Mouse (Mus musculus) forebrain, embryonic 16.5 days (tissue): ENCODE measurements around the gene 4931440F15Rik. TPM values are rescaled to one million over a fixed set of nuclear protein-coding genes. Genes with fewer than 3 reads are reported as not detected.

Experiments used
- ATAC-seq: fragments of 200-750 bp; cut with Nextera tagmentation; 2 replicates; pipeline ENCODE4 v1.8.0; 2017; ENCODE audit warnings: mild to moderate bottlenecking, moderate library complexity
- H3K27ac ChIP-seq: fragments of 300-500 bp; sonication (generic); 2 replicates; pipeline ENCODE4 v1.5.1; 2014; ENCODE audit warnings: low read length, control low read depth
- H3K27me3 ChIP-seq: fragments of 300-500 bp; sonication (generic); replicated peaks from 2 replicates; pipeline ENCODE4 v1.6.1; 2014; ENCODE audit warnings: low read length; ENCODE audit not compliant: control insufficient read depth, insufficient read depth
- H3K36me3 ChIP-seq: fragments of 300-500 bp; sonication (generic); 2 replicates; pipeline ENCODE4 v1.6.1; 2014; ENCODE audit not compliant: control insufficient read depth, insufficient read depth
- H3K4me1 ChIP-seq: fragments of 300-500 bp; sonication (generic); replicated peaks from 2 replicates; pipeline ENCODE4 v1.6.1; 2014; ENCODE audit warnings: low read length; ENCODE audit not compliant: control insufficient read depth, insufficient read depth
- H3K4me2 ChIP-seq: fragments of 300-500 bp; sonication (generic); 2 replicates; pipeline ENCODE4 v1.6.1; 2014; ENCODE audit warnings: mild to moderate bottlenecking, low read length, control low read depth
- H3K4me3 ChIP-seq: fragments of 300-500 bp; sonication (generic); replicated peaks from 2 replicates; pipeline ENCODE4 v1.5.1; 2014; ENCODE audit warnings: mild to moderate bottlenecking, low read length, control low read depth
- H3K9ac ChIP-seq: fragments of 300-500 bp; sonication (generic); replicated peaks from 2 replicates; pipeline ENCODE4 v1.6.1; 2014; ENCODE audit warnings: low read depth, low read length, control low read depth
- H3K9me3 ChIP-seq: fragments of 300-500 bp; sonication (generic); 2 replicates; pipeline ENCODE4 v1.6.1; 2016; ENCODE audit warnings: low read length; ENCODE audit not compliant: control insufficient read depth
- WGBS: fragments of 180-500 bp; shearing (Covaris S2); extraction: QIAGEN DNeasy Blood & Tissue Kit; methylation state at CpG from one replicate; pipeline ENCODE4 v1.1.7; 2014; 5-methylcytosine and 5-hydroxymethylcytosine counted together
- polyA plus RNA-seq: library from polyadenylated mRNA; unstranded; fragments of >200 nt; fragmentation: Nextera tagmentation; extraction: Ambion mirVana; gene quantifications from 2 replicates; pipeline ENCODE4 v1.2.1, GENCODE M21; 2015

Gene 4931440F15Rik
- polyA plus RNA-seq, 1 experiment from 2014 or later, result 0.54 TPM

DNA sequence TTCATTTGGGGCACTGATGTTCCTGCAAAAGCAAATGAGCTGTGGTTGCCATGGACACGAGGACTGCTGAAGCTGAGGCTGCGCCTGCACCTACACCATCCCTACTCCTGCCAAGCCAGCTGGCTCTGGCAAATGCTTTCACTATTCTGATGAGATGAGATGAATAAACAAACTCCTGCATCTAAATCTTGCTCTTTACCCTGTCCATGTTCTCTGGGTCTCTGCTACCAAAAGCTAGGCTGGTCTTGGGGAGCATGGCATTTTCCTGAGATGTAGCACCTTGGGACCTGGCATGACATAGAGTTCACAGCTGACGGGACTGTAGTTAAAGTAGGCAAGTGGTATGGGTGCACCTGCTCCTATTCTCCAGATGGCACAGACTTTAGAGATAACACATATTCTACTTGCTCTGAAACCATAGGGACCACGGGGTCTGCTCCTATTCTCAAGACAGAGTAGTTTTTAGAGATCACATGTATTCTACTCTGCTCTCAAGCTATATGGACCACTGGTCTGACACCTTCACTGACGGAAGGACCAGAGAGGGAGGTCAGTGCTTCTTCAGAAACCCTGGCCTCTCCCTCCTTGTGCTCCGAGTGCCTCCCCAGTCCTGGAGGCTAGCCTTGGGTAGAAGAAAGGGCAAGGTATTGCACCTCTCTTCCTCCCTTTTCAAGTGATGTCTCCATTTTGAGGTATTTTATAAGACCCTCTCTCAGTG lies 36.4 kb downstream of the 4931440F15Rik start:
- peak overlapping the region; percentile 85 for H3K27ac ChIP-seq
- ATAC-seq, result peak; percentile 98
- 0 out of 2 replicates have a peak overlapping the region, but pooled peaks have one; percentile 15 for H3K9ac ChIP-seq
- no peaks in the 10 kb centered on the region for H3K27me3 ChIP-seq
- peaks cover 18% of the 10 kb centered on the region for H3K4me1 ChIP-seq
- H3K4me3 ChIP-seq, result no peak overlapping the region
- peak overlapping the region; percentile 22 for H3K4me2 ChIP-seq
- no peaks in the 10 kb centered on the region for H3K36me3 ChIP-seq
- WGBS, result 46% methylated on average over 6 of the region's 6 CpGs
- H3K9me3 ChIP-seq, result no peaks in the 10 kb centered on the region

DNA sequence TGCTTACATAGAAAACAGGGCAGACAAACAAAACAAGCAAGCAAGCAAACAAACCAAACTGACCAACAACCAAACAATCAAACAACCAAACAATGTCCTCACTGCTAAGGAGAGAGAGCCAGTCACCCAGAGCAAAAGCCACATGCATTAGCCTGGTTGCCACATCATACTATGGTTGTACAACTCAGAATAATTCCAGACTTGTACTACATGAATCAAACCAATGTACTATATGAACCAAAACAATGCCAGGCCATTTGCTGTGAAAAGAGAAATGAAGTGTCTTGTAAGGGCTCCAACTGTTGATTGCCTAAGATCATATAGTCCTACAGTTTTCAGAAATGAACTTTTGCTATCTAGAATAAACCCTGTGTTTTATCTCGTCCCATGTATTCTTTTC lies 37.0 kb downstream of the 4931440F15Rik start:
- 14% methylated on average over 1 of the region's 1 CpGs for WGBS

DNA sequence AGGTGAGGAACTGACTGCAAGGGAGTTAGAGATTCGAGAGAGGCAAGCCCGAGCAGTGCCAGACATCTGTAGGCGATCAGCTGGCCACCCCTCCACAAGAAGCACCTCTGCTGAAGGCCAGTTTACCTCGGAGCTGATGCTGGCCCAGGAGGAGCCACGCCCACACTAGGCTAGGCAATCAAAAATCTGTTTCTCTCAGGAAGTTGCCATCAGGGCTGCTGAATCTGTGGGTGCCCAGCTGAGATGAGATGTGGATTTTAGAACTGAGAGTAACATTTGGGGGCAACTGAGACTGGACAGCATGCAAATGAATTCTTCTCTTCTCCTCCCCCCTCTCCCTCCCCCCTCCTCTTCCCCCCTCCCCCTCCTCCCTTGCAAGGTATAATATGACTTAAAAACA lies 38.0 kb downstream of the 4931440F15Rik start:
- peaks cover 18% of the 10 kb centered on the region for H3K4me1 ChIP-seq
- no peak overlapping the region for H3K4me2 ChIP-seq
- H3K36me3 ChIP-seq, result no peaks in the 10 kb centered on the region
- WGBS, result 21% methylated on average over 5 of the region's 5 CpGs
- H3K27me3 ChIP-seq, result no peaks in the 10 kb centered on the region
- ATAC-seq, result no peak
- H3K27ac ChIP-seq, result no peak overlapping the region
- no peaks in the 10 kb centered on the region for H3K9me3 ChIP-seq
- H3K9ac ChIP-seq, result no peak overlapping the region
- H3K4me3 ChIP-seq, result no peak overlapping the region

More for the DNA sequence above, 37.0 kb downstream of the 4931440F15Rik start:
- Histone ChIP-seq H3K27ac (peak overlapping the region; percentile 85), H3K27me3 (no peaks in the 10 kb centered on the region), H3K9ac (no peak overlapping the region), H3K4me1 (peaks cover 18% of the 10 kb centered on the region), H3K4me3 (no peak overlapping the region), H3K36me3 (no peaks in the 10 kb centered on the region), H3K4me2 (peak overlapping the region; percentile 22), H3K9me3 (no peaks in the 10 kb centered on the region)
- peak; percentile 32; the same call in 1 of the 2 replicates for ATAC-seq

DNA sequence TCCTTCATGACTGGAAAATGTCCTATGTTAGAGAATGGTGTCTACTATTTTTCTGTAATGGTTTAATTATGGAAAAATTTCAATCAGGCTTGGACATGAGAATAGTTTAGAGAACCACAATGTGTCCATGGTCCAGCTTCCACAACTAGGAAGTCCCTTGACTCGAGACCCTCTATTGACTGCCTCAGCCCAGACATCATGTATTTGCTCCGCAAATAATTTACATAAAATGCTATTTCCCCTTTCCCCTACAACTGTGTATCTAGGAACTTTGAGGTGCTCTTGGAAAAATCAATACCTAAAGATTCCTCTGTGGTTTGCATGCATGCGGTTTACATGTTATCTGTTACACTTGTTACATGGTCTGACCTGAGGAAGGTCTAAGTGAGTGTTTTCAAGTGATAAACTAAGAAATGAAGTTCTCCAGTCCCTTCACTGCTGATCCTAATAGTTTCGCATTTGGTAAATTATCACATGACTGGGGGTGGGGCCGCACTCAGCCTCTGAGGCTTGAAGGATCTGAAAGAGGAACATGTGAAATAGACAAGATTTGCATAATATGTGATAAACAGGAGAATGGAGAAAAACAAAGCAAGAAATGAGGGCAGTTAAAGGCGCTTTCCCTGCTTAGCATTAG lies 38.8 kb downstream of the 4931440F15Rik start:
- no peak overlapping the region for H3K9ac ChIP-seq
- peaks cover 18% of the 10 kb centered on the region for H3K4me1 ChIP-seq
- no peaks in the 10 kb centered on the region for H3K9me3 ChIP-seq
- no peak overlapping the region for H3K27ac ChIP-seq
- no peak overlapping the region for H3K4me3 ChIP-seq
- no peaks in the 10 kb centered on the region for H3K36me3 ChIP-seq
- WGBS, result 82% methylated on average over 6 of the region's 6 CpGs
- no peak for ATAC-seq
- H3K27me3 ChIP-seq, result no peaks in the 10 kb centered on the region
- no peak overlapping the region for H3K4me2 ChIP-seq

DNA sequence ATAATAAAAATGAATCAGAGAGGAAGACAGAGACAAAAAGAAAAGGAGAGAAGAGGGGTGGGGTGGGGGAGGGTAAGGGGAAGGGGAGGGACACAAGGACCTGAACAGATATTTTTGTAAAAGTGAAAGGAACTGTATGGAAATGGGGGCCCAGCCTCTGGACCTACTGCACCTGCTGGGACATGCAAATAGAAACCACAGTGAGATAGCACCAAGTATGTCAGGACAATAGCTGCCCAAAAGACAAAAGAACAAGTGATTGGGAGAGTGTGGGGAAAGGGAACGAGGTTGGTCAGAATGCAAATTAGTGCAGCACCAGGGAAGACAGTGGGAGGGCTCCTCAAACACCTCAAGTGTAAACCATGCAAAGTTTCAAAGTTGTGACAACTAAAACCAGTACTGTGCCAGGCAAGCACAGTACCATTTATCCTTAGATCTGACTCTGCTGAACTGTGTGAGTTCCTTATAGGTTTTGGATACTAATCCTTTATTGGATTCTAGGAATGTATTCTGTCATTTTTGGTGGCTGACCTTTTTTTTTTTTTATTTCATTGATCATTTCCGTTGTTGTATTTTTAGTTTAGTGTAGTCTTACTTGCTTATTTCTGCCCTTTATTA lies 46.0 kb downstream of the 4931440F15Rik start:
- Histone ChIP-seq H3K4me3 (no peak overlapping the region), H3K36me3 (no peaks in the 10 kb centered on the region), H3K4me2 (no peak overlapping the region), H3K27ac (no peak overlapping the region), H3K9me3 (no peaks in the 10 kb centered on the region), H3K9ac (no peak overlapping the region), H3K27me3 (no peaks in the 10 kb centered on the region), H3K4me1 (peaks cover 2% of the 10 kb centered on the region; the same call in 1 of the 2 replicates)
- ATAC-seq, result no peak
- WGBS, result 33% methylated on average over 2 of the region's 2 CpGs

DNA sequence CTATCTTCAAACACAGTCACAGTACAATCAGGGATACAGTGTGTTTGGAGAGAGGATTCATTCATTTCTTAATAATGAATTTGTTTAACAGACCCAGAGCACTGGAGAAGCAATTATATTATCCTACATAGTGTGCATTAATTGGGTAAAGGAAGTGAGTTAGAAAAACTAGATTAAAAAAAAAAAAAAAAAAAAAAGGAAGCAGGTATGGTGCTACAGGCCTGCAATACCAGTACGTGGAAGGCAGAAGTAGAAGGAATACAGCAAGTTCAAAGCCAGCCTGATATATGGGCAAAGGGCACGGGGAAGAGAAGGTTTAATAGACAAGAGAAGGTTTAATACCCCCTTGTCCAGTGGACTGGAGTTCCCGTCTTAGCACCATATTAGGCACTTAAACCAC lies 46.5 kb downstream of the 4931440F15Rik start:
- Histone ChIP-seq H3K27ac (no peak overlapping the region), H3K4me2 (no peak overlapping the region), H3K27me3 (no peaks in the 10 kb centered on the region), H3K9ac (no peak overlapping the region), H3K4me1 (peaks cover 2% of the 10 kb centered on the region; the same call in 1 of the 2 replicates), H3K4me3 (no peak overlapping the region), H3K36me3 (no peaks in the 10 kb centered on the region), H3K9me3 (no peaks in the 10 kb centered on the region)
- no peak for ATAC-seq
- 59% methylated on average over 3 of the region's 3 CpGs for WGBS

DNA sequence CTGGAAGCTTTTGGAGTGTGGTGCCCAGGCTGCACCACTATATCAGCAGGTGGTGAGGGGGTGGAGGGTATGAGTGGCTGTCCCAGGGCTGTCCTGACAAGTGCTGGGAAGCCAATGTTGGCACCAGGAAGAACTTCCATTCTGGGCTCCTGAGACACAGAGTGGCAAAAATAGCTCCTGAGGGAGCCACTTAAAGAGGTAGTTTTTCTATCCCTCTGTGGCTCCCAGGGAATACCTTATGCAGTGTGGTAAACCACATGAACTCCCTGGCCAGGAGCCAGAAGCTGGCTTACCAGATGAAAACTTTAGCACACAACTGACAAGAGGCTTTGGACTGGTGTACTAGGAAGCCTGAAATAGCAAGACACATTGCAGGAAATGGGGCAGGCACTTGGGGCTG lies 47.5 kb downstream of the 4931440F15Rik start:
- no peak for ATAC-seq
- no peak overlapping the region for H3K4me3 ChIP-seq
- H3K9ac ChIP-seq, result no peak overlapping the region
- H3K4me1 ChIP-seq, result peaks cover 2% of the 10 kb centered on the region; the same call in 1 of the 2 replicates
- no peak overlapping the region for H3K27ac ChIP-seq
- no peaks in the 10 kb centered on the region for H3K27me3 ChIP-seq
- no peak overlapping the region for H3K4me2 ChIP-seq
- no peaks in the 10 kb centered on the region for H3K9me3 ChIP-seq
- H3K36me3 ChIP-seq, result no peaks in the 10 kb centered on the region

DNA sequence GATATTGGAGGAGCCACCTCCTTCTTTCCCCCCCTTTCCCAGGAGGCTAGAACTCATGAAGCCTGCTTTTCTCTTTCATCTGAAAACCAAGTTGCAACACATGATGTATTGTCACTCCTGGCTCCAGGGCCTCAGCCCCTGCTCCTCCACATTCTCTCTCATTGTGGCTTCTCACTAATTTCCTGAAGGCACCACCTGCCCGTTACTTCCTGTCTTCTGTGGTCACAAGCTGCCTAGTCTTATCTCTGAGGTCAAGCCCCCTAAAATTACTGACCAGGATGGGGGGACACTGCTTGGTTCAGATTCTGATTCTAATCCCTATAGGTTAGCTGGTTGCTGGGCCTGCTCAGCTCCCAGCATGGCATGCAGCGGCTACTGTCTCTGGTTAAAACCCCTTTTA lies 50.7 kb downstream of the 4931440F15Rik start:
- no peak overlapping the region for H3K4me2 ChIP-seq
- H3K27ac ChIP-seq, result peak overlapping the region; percentile 35; the same call in 1 of the 2 replicates
- H3K36me3 ChIP-seq, result no peaks in the 10 kb centered on the region
- no peaks in the 10 kb centered on the region for H3K9me3 ChIP-seq
- no peak overlapping the region for H3K9ac ChIP-seq
- WGBS, result 71% methylated on average over 2 of the region's 2 CpGs
- peaks cover 2% of the 10 kb centered on the region; the same call in 1 of the 2 replicates for H3K4me1 ChIP-seq
- no peak for ATAC-seq
- no peaks in the 10 kb centered on the region for H3K27me3 ChIP-seq
- no peak overlapping the region for H3K4me3 ChIP-seq

DNA sequence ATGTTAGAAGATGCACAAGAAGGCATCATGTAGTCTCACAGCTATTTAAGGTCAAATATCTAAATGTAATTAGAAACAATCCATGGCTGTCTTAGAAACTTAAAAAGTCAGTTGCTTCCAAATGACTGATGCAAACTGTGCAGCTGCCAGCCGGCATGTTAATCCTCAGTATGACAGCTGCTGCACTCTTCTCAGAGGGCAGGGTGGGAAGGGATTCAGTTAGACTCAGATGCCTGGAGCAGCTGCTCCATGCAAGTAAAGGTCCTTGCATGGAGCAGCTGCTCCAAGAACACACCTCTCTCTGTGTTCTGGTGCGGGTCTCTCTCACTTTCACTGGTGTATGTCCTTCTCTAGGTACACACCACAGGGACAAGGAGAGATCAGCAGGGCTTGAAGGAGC lies 51.2 kb downstream of the 4931440F15Rik start:
- H3K4me1 ChIP-seq, result peaks cover 2% of the 10 kb centered on the region; the same call in 1 of the 2 replicates
- 29% methylated on average over 2 of the region's 2 CpGs for WGBS
- no peak overlapping the region for H3K4me2 ChIP-seq
- H3K27ac ChIP-seq, result peak overlapping the region; percentile 35; the same call in 1 of the 2 replicates
- peak; percentile 85 for ATAC-seq
- no peaks in the 10 kb centered on the region for H3K36me3 ChIP-seq
- no peak overlapping the region for H3K4me3 ChIP-seq
- no peaks in the 10 kb centered on the region for H3K9me3 ChIP-seq
- no peak overlapping the region for H3K9ac ChIP-seq
- no peaks in the 10 kb centered on the region for H3K27me3 ChIP-seq
